11 mouse cellular contexts compared by ENCODE assay signal in the genomic region with DNA sequence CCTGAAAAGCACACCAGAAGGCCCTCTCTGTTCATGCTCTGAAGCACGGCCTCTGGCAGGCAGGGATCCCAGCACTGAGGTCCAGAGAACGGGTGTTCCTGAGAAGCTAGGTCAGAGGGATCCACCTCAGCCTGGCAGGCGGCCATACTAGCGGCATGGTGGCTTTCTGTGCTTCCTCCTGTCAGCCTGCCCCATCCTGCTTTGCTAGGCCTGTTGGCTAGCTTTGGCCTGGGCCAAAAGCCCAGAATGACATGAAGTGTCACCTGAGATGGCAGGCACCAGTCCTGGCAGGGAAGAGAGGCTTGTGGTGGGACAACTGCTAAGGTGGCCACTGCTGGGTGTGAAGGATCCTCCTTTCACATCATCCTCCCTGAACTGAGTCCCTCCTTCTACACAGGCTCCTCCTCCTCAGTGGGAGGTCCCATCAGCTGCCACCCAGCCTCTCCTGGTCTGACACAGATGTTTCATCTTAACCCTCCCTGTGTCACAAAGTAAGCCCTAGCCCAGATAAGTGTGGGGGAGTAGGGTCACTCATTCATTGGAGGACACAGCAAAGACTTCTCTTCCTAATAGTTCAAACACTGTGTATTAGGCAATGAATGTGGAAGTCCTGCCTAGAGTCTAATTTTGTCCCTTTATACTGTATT.
DNase-seq lines count a peak whose midpoint lies in the region; ATAC-seq and TF ChIP-seq lines count a peak whose summit lies in the region.
"Had no signal": no experiment of that assay in that cellular context is flagged by ENCODE, and none has a peak within 500 bp of the region (broad histone marks: within the 10 kb centered on the region; RNA-seq: fewer than 3 reads in every experiment).

No protein-coding gene starts in this region.

- H3K36me3 ChIP-seq in embryonic facial prominence, embryonic 15.5 days = no peaks in the 10 kb centered on the region
- no peaks in the 10 kb centered on the region for H3K36me3 ChIP-seq in kidney, embryonic 15.5 days
- no peaks in the 10 kb centered on the region for H3K36me3 ChIP-seq in liver, postnatal 0 days (replicated peaks; ENCODE audit: insufficient read depth, low read length)
- H3K36me3 ChIP-seq in forebrain, embryonic 11.5 days (ENCODE audit: control insufficient read depth, insufficient read depth, low read length) = no peaks in the 10 kb centered on the region
- H3K36me3 ChIP-seq: hindbrain, embryonic 15.5 days; limb, embryonic 13.5 days had no signal

- no peak overlapping the region for H3K4me3 ChIP-seq in embryonic facial prominence, embryonic 15.5 days (replicated peaks)
- no peak overlapping the region for H3K4me3 ChIP-seq in kidney, embryonic 15.5 days (replicated peaks)
- no peak overlapping the region for H3K4me3 ChIP-seq in liver, postnatal 0 days (ENCODE audit: low read depth, low read length)
- H3K4me3 ChIP-seq in forebrain, embryonic 11.5 days (ENCODE audit: low read depth, low read length) = no peak overlapping the region
- H3K4me3 ChIP-seq: hindbrain, embryonic 15.5 days; limb, embryonic 13.5 days had no signal

- H3K9me3 ChIP-seq in embryonic facial prominence, embryonic 15.5 days (replicated peaks) = no peaks in the 10 kb centered on the region
- H3K9me3 ChIP-seq in kidney, embryonic 15.5 days (replicated peaks) = no peaks in the 10 kb centered on the region
- no peaks in the 10 kb centered on the region for H3K9me3 ChIP-seq in liver, postnatal 0 days (ENCODE audit: low read length)
- no peaks in the 10 kb centered on the region for H3K9me3 ChIP-seq in forebrain, embryonic 11.5 days (ENCODE audit: control insufficient read depth, low read length)
- H3K9me3 ChIP-seq: hindbrain, embryonic 15.5 days; limb, embryonic 13.5 days had no signal

- TF ChIP-seq EP300 in liver, postnatal 0 days (IDR thresholded peaks at IDR 0.05; ENCODE audit: low read depth) = no peak

- peak; percentile 34; the same call in 1 of the 2 replicates for ATAC-seq in embryonic facial prominence, embryonic 15.5 days (ENCODE audit: insufficient number of reproducible peaks, low FRiP score, low TSS enrichment, low read depth)
- ATAC-seq in kidney, embryonic 15.5 days (replicated peaks; ENCODE audit: low FRiP score) = peak; percentile 82
- no peak for ATAC-seq in liver, postnatal 0 days
- no peak for ATAC-seq in activated CD4-positive, CD25-positive, alpha-beta regulatory T cell, adult 4 months
- ATAC-seq in forebrain, embryonic 11.5 days (replicated peaks; ENCODE audit: low FRiP score) = no peak

- peaks cover 5% of the 10 kb centered on the region; the same call in 1 of the 2 replicates for H3K4me1 ChIP-seq in embryonic facial prominence, embryonic 15.5 days
- H3K4me1 ChIP-seq in kidney, embryonic 15.5 days = peaks cover 35% of the 10 kb centered on the region
- H3K4me1 ChIP-seq in liver, postnatal 0 days (ENCODE audit: insufficient read depth) = no peaks in the 10 kb centered on the region
- no peaks in the 10 kb centered on the region for H3K4me1 ChIP-seq in forebrain, embryonic 11.5 days (replicated peaks; ENCODE audit: control insufficient read depth, insufficient read depth, low read length)
- H3K4me1 ChIP-seq: hindbrain, embryonic 15.5 days had no signal

- H3K27me3 ChIP-seq in embryonic facial prominence, embryonic 15.5 days = peaks cover 6% of the 10 kb centered on the region
- peaks cover 27% of the 10 kb centered on the region for H3K27me3 ChIP-seq in kidney, embryonic 15.5 days
- H3K27me3 ChIP-seq in liver, postnatal 0 days (ENCODE audit: insufficient read depth, low read length) = no peaks in the 10 kb centered on the region
- peaks cover 8% of the 10 kb centered on the region; the same call in 1 of the 2 replicates for H3K27me3 ChIP-seq in forebrain, embryonic 11.5 days (ENCODE audit: control insufficient read depth, insufficient read depth, low read length)

- no peak overlapping the region for H3K4me2 ChIP-seq in embryonic facial prominence, embryonic 15.5 days (replicated peaks)
- H3K4me2 ChIP-seq in kidney, embryonic 15.5 days = no peak overlapping the region
- no peak overlapping the region for H3K4me2 ChIP-seq in liver, postnatal 0 days (ENCODE audit: low read depth, low read length)
- H3K4me2 ChIP-seq in forebrain, embryonic 11.5 days (ENCODE audit: low read depth, low read length, severe bottlenecking) = no peak overlapping the region
- H3K4me2 ChIP-seq: hindbrain, embryonic 15.5 days; limb, embryonic 13.5 days; midbrain, embryonic 11.5 days had no signal

- DNase-seq in heart, adult 18-20 months = peak; percentile 46 to 53
- DNase-seq in heart, adult 8-10 months (ENCODE audit: low spot score) = no peak
- peak; percentile 92 for DNase-seq in cerebellum, adult 11-12 months
- DNase-seq in liver, postnatal 0 days = no peak
- no peak for DNase-seq in forebrain, embryonic 11.5 days (ENCODE audit: low spot score)

- 43% methylated on average over 4 of the region's 4 CpGs for WGBS in embryonic facial prominence, embryonic 15.5 days
- 56% methylated on average over 4 of the region's 4 CpGs for WGBS in kidney, embryonic 15.5 days
- WGBS in liver, postnatal 0 days (ENCODE audit: insufficient replicate concordance) = 73% methylated on average over 4 of the region's 4 CpGs
- WGBS in forebrain, embryonic 11.5 days = 66% methylated on average over 4 of the region's 4 CpGs

- H3K9ac ChIP-seq in embryonic facial prominence, embryonic 15.5 days = no peak overlapping the region
- no peak overlapping the region for H3K9ac ChIP-seq in kidney, embryonic 15.5 days
- H3K9ac ChIP-seq in liver, postnatal 0 days (replicated peaks) = no peak overlapping the region
- no peak overlapping the region for H3K9ac ChIP-seq in forebrain, embryonic 11.5 days (ENCODE audit: low read length)
- H3K9ac ChIP-seq: hindbrain, embryonic 15.5 days; limb, embryonic 13.5 days had no signal

- no peak overlapping the region for H3K27ac ChIP-seq in embryonic facial prominence, embryonic 15.5 days (replicated peaks)
- H3K27ac ChIP-seq in kidney, embryonic 15.5 days = peak overlapping the region; percentile 78
- H3K27ac ChIP-seq in liver, postnatal 0 days (ENCODE audit: low read depth) = no peak overlapping the region
- H3K27ac ChIP-seq in forebrain, embryonic 11.5 days (ENCODE audit: low read depth, low read length) = no peak overlapping the region
- H3K27ac ChIP-seq: hindbrain, embryonic 15.5 days; limb, embryonic 13.5 days had no signal

- TF ChIP-seq CTCF in liver, postnatal 0 days (IDR thresholded peaks at IDR 0.05; ENCODE audit: low read depth) = no peak

Comparison
In these comparisons a context has a peak if more than half of its experiments do, and no peak if none do; other contexts are left out.
1. DNase-seq: peak in heart, adult 18-20 months (2 of 2) and cerebellum, adult 11-12 months (single experiment); none in heart, adult 8-10 months (single experiment), liver, postnatal 0 days (single experiment) and forebrain, embryonic 11.5 days (single experiment).
2. ATAC-seq: peak in embryonic facial prominence, embryonic 15.5 days (single experiment) and kidney, embryonic 15.5 days (single experiment); none in liver, postnatal 0 days (single experiment), activated CD4-positive, CD25-positive, alpha-beta regulatory T cell, adult 4 months (single experiment) and forebrain, embryonic 11.5 days (single experiment).